Mouse (Mus musculus): ENCODE results near the gene Parva. TPM values are rescaled to one million over a fixed set of nuclear protein-coding genes. Genes with fewer than 3 reads are reported as not detected.

The Parva gene
- polyA plus RNA-seq (2014; fragmentation: Illumina TruSeq; extraction: RNeasy Lipid Tissue Mini Kit (QIAGEN cat#74804); ENCODE audit: insufficient read depth, low read depth, low replicate concordance): 50.0 TPM

GRCm38 (mm10) chr7:112427357-112428157 is at the start of gene Parva:
Gene Parva (plus strand): TSS chr7:112427505.

Other genes with a start within 250 kb of the Parva start
- gene Mical2, start 201.6 kb upstream of the Parva start, polyA plus RNA-seq (2014; fragmentation: Illumina TruSeq; extraction: RNeasy Lipid Tissue Mini Kit (QIAGEN cat#74804); ENCODE audit: insufficient read depth, low read depth, low replicate concordance): 25.7 TPM

Measured in lung, adult 10 weeks (tissue).